Mouse (Mus musculus) liver, embryonic 14 days (tissue): ENCODE measurements around the gene Fuz. TPM values are rescaled to one million over a fixed set of nuclear protein-coding genes. Genes with fewer than 3 reads are reported as not detected.

Experiments
- polyA plus RNA-seq: library from polyadenylated mRNA; depleted of rRNA; stranded (reverse); fragments of >200 nt; gene quantifications from 2 replicates; pipeline ENCODE4 v1.2.3, GENCODE M21; 2012; rRNA removed

Fuz gene
- 4.5 and 5.3 TPM in 2 replicates for polyA plus RNA-seq

GRCm38 (mm10) chr7:44895593-44896434 lies at the start of gene Fuz:
Fuz (plus strand) TSS chr7:44896079.

DNA sequence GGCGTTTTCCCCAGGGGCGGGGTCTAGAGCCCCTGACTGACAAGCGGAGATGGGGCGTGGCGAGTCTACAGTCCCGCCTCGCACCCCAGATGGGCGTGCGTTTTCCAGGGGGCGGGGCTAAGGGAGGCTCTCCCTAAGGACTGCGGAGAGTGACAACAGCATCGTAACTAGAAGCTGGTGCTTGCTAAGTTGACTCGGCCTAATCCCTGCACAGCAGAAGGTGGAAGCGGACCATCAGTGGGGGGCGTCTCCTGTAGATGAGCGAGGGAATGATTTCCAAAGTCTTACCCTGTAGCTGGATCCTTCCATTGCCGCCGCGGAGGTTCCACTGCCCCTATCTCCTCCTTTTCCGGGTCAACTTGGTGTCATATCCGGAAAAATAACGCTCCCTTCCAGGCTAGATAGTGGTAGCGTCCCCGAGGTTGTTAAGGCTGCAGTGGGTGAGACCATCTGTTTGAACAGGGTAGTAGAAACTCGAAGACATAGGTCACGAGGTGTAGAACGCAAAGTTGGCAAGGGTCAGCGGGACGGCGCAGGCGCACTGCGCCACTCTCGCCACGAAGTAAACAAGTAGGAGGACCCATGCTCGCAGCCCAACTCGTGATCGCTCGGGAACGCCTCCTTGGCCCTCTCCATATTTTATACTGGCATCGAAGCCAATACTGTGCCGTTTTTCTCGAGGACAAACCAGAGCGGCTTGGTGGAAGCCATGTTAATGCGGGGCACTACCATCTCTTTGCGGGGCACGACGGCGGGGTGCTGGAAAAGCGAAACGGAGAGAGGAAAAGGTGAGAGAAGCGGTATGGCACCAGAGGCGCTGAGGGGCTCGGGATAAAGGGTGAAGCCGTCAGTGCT lies 47.1 kb upstream of the Fuz start, which contains the start of the genes Akt1s1 and Tbc1d17:
TSS of gene Akt1s1 (plus strand) at position 431 of the 855 bp plus-strand sequence.
TSS of gene Tbc1d17 (minus strand) at position 519 of the 855 bp plus-strand sequence.

GRCm38 (mm10) chr7:44857042-44857552 lies 38.8 kb upstream of the Fuz start, which contains the start of gene Pnkp:
Pnkp (plus strand) TSS chr7:44857139.

DNA sequence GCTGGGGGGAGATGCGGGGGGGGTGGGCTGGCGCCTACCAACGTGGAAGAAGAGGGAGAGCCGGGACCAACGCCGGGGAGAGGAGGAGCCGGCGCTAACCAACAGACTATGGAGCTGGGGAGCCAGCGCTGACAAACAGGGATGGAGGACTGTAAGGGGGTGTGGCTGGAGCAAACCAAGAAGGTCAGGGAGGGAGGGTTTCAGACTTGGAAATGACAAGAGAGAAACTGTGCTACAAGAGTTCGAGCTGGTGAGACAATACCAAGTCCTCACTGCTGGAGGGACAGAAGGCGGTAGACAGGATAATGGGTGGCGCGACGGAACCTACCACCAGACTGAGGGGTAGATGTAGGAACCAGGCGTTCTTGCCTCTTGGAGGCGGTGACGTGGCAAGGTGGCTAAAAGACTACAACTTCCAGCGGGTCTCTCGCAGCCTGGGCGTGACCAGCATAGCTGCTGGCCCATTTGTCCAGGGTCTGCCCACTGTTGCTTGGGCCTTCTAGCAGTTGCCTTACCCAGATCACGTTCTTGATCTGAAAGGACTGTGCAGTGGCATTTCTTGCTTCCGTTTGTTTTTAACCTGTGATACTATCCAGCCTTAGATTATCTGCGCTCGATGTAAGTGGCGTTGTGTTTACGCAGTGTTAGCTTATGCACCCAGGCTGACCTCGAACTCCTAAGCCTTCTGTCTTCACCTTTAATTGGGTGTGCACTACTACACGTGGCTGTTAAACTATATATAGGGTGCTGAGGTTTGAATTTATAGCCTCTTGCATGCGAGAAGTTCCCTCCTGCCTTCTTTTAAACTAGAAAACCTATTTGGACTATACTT lies 26.0 kb upstream of the Fuz start, which contains the start of gene Ptov1:
TSS of gene Ptov1 (minus strand) at position 92 of the 832 bp plus-strand sequence.

GRCm38 (mm10) chr7:44892276-44892921 lies 3.5 kb upstream of the Fuz start, which contains the start of gene Med25:
Med25 (minus strand) TSS chr7:44892712.

DNA sequence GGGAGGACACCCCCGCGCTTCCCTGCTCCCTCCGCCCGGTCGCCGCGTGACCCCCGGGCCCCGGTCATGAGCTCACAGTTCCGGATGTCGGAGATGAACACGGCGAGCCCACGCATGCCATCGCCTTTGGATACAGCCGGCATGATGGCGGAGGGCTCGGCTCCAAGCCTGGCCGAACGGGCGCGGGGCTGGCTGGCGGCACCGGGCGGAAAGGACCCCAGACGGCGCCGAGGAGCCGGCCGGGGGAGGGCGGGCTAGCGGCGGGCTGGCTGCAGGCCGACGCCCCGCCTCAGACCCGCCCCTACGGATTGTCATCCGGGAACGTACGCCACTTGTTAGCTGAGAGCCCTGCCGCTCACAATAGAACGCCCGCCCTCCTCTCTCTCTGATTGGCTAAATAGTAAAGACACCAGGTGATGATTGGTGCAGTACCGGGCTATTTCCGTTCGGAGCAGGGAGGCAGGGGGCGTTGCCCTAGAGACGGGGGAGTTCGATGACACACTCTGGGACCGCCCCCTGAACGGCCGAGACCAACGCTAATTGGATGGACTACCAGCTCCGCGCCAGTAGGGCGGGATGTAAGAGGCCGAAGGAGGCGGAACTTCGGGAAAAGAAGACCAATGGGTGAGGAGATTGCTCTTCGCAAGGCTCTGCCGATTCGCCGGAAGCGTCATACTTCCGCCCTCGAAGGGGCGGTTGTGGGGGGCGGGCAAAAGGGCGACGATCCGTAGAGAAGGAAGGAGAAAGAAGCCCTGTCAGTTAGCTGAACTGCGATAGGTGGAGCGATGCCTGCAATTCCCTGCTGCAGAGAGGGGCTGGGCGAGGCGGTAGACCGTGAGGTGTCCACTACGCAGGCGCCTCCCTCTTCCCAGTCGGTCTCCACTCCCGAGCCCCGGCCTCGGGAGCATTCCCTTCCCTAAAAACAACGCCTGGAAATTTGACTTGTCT lies 33.6 kb downstream of the Fuz start, which contains the start of gene Ap2a1:
TSS of gene Ap2a1 (minus strand) at position 293 of the 948 bp plus-strand sequence.

DNA sequence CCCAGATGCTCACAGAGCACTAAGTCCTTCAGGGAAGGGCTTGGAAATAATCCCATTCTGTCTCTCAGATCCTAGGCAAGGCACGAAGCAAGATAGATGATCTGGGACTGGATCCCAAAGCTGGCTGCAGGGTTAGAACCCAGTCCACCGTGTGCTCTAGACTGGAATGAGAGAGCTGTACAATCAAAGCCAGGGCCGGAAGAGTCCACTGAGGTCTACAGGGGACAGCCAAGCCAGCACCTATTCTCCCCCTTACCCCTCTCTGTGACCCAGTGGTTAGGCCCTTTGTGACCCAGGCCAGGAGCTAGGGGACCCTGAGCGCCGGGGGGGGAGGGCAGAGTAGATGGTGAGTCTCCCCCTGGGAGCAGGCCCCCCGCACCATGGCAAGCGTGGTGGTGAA lies 47.0 kb downstream of the Fuz start, which contains the start of gene Tsks:
TSS of gene Tsks (plus strand) at position 301 of the 400 bp plus-strand sequence.

Other genes with a start within 250 kb of the Fuz start
- gene Myh14, start 225.2 kb upstream of the Fuz start, polyA plus RNA-seq: 0.08 and 0.23 TPM in 2 replicates
- not detected in 2 replicates for gene Izumo2, start 187.3 kb upstream of the Fuz start, polyA plus RNA-seq
- gene Vrk3, start 147.7 kb upstream of the Fuz start, polyA plus RNA-seq: 20.0 and 23.5 TPM in 2 replicates
- gene Zfp473, start 145.0 kb upstream of the Fuz start, polyA plus RNA-seq: 0.95 and 1.0 TPM in 2 replicates
- 41.2 and 48.8 TPM in 2 replicates for gene Nup62, start 80.0 kb upstream of the Fuz start, polyA plus RNA-seq
- 0.40 and 0.41 TPM in 2 replicates for gene Il4i1, start 79.7 kb upstream of the Fuz start, polyA plus RNA-seq
- 27.2 and 29.9 TPM in 2 replicates for gene Atf5, start 79.4 kb upstream of the Fuz start, polyA plus RNA-seq
- 22.9 and 23.0 TPM in 2 replicates for gene Akt1s1, start 47.1 kb upstream of the Fuz start, polyA plus RNA-seq
- gene Tbc1d17, start 47.0 kb upstream of the Fuz start, polyA plus RNA-seq: 14.0 and 15.9 TPM in 2 replicates
- gene Pnkp, start 38.9 kb upstream of the Fuz start, polyA plus RNA-seq: 13.6 and 14.4 TPM in 2 replicates
- 43.8 and 45.4 TPM in 2 replicates for gene Ptov1, start 26.3 kb upstream of the Fuz start, polyA plus RNA-seq
- 25.1 and 29.4 TPM in 2 replicates for gene Med25, start 3.4 kb upstream of the Fuz start, polyA plus RNA-seq
- 59.2 and 68.7 TPM in 2 replicates for gene Ap2a1, start 33.4 kb downstream of the Fuz start, polyA plus RNA-seq
- 0.10 TPM in 1 of 2 replicates, not detected in the other for gene Tsks, start 47.1 kb downstream of the Fuz start, polyA plus RNA-seq
- 1.8 and 2.3 TPM in 2 replicates for gene Cpt1c, start 78.8 kb downstream of the Fuz start, polyA plus RNA-seq
- gene Prmt1, start 90.5 kb downstream of the Fuz start, polyA plus RNA-seq: 163 and 176 TPM in 2 replicates
- 38.0 and 41.0 TPM in 2 replicates for gene Irf3, start 101.6 kb downstream of the Fuz start, polyA plus RNA-seq
- 10.2 and 11.7 TPM in 2 replicates for gene Bcl2l12, start 102.6 kb downstream of the Fuz start, polyA plus RNA-seq
- 15.6 and 17.5 TPM in 2 replicates for gene Scaf1, start 120.3 kb downstream of the Fuz start, polyA plus RNA-seq
- gene Rras, start 121.9 kb downstream of the Fuz start, polyA plus RNA-seq: 15.6 and 17.7 TPM in 2 replicates
- gene Prr12, start 156.8 kb downstream of the Fuz start, polyA plus RNA-seq: 1.9 and 2.5 TPM in 2 replicates
- gene Nosip, start 166.3 kb downstream of the Fuz start, polyA plus RNA-seq: 26.5 and 28.7 TPM in 2 replicates
- gene Prrg2, start 166.6 kb downstream of the Fuz start, polyA plus RNA-seq: 7.1 and 7.9 TPM in 2 replicates
- gene Rcn3, start 196.1 kb downstream of the Fuz start, polyA plus RNA-seq: 18.0 and 23.0 TPM in 2 replicates
- 15.3 and 17.0 TPM in 2 replicates for gene Fcgrt, start 207.8 kb downstream of the Fuz start, polyA plus RNA-seq
- 329 and 425 TPM in 2 replicates for gene Rps11, start 228.4 kb downstream of the Fuz start, polyA plus RNA-seq
- 824 and 978 TPM in 2 replicates for gene Rpl13a, start 232.7 kb downstream of the Fuz start, polyA plus RNA-seq
- gene Gm45713, start 240.2 kb downstream of the Fuz start, polyA plus RNA-seq: 0.03 and 0.05 TPM in 2 replicates
- gene Flt3l, start 240.4 kb downstream of the Fuz start, polyA plus RNA-seq: 11.3 and 12.1 TPM in 2 replicates